Mouse (Mus musculus): ENCODE measurements around the gene Krtap12-1.

GRCm38 (mm10) chr10:77684181-77684580 is 36.2 kb upstream of the Krtap12-1 start:
- TF ChIP-seq CTCF (IDR thresholded peaks at IDR 0.05 in 2 of 3, conservative IDR thresholded peaks at IDR 0.05 in 1 of 3; ENCODE audit: control insufficient read depth in 1 of 3, insufficient read depth in 1 of 3, low read depth in 2 of 3, low read length in 3 of 3, poor library complexity in 1 of 3, severe bottlenecking in 1 of 3) (no peak), POLR2A (IDR thresholded peaks at IDR 0.05; ENCODE audit: control insufficient read depth in 1 of 2, insufficient read depth in 1 of 2, low read depth in 1 of 2, low read length in 2 of 2, poor library complexity in 1 of 2) (no peak), E2F4 (IDR thresholded peaks at IDR 0.05; ENCODE audit: borderline replicate concordance, low read depth, low read length) (no peak), POLR2AphosphoS2 (IDR thresholded peaks at IDR 0.05; ENCODE audit: low read length) (no peak), CHD1 (IDR thresholded peaks at IDR 0.05; ENCODE audit: low read depth, low read length) (no peak)
